Mouse (Mus musculus): ENCODE measurements at regions not wholly inside any gene's neighbourhood (a gene's known extent, or its start where the extent isn't known, plus 50 kb on each side); places are given as distances from the start of the nearest gene placed in this dataset.
A peak's percentile ranks its signal among the peaks of the same experiment; 100 is the strongest.

- no peak for ATAC-seq
- WGBS (ENCODE audit: insufficient replicate concordance), result 53% methylated on average over 1 of the region's 1 CpGs
These were observed 150.8 kb upstream of the Nr3c2 start for GRCm38 (mm10) chr8:76748471-76748870.

DNA sequence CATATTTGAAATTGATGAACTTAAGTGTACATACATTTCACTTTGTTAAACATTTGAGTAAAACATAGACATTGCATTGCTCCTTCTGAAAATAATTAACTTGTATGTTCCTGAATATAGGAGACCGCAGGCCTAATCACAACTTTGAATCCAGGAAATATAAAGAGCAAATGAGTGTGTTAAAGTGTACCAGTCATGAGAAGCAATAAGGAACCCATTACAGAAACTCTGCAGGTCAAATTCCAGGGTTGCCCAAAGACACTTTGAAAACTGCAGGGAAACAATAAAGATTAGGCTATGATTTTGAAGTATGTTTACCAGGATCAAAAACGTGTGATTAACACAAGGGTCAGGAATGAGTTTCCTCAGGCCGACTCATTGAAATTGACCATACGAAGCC, 149.0 kb upstream of the Nr3c2 start:
- no peaks in the 10 kb centered on the region for H3K27me3 ChIP-seq (ENCODE audit: insufficient read depth, low read length)
- no peak overlapping the region for H3K4me2 ChIP-seq (ENCODE audit: low read depth, low read length)
- ATAC-seq (no peak), DNase-seq (no peak)
- 62% methylated on average over 4 of the region's 4 CpGs for WGBS (ENCODE audit: insufficient replicate concordance)
- H3K9me3 ChIP-seq (ENCODE audit: low read length), result no peaks in the 10 kb centered on the region
- no peaks in the 10 kb centered on the region for H3K36me3 ChIP-seq (replicated peaks; ENCODE audit: insufficient read depth, low read length)
- H3K27ac ChIP-seq (ENCODE audit: low read depth), result no peak overlapping the region
- no peaks in the 10 kb centered on the region for H3K4me1 ChIP-seq (ENCODE audit: insufficient read depth)
- no peak overlapping the region for H3K4me3 ChIP-seq (ENCODE audit: low read depth, low read length)
- no peak overlapping the region for H3K9ac ChIP-seq (replicated peaks)
- no peak for TF ChIP-seq CTCF (IDR thresholded peaks at IDR 0.05; ENCODE audit: low read depth)

More at GRCm38 (mm10) chr8:76748471-76748870, 150.8 kb upstream of the Nr3c2 start:
- Histone ChIP-seq H3K9me3 (ENCODE audit: low read length) (no peaks in the 10 kb centered on the region), H3K4me2 (ENCODE audit: low read depth, low read length) (no peak overlapping the region), H3K27me3 (ENCODE audit: insufficient read depth, low read length) (no peaks in the 10 kb centered on the region), H3K36me3 (replicated peaks; ENCODE audit: insufficient read depth, low read length) (no peaks in the 10 kb centered on the region), H3K9ac (replicated peaks) (no peak overlapping the region), H3K27ac (ENCODE audit: low read depth) (no peak overlapping the region), H3K4me1 (ENCODE audit: insufficient read depth) (no peaks in the 10 kb centered on the region), H3K4me3 (ENCODE audit: low read depth, low read length) (no peak overlapping the region)
- TF ChIP-seq CTCF (IDR thresholded peaks at IDR 0.05; ENCODE audit: low read depth) (no peak), EP300 (IDR thresholded peaks at IDR 0.05; ENCODE audit: low read depth) (no peak)
- no peak for DNase-seq

DNA sequence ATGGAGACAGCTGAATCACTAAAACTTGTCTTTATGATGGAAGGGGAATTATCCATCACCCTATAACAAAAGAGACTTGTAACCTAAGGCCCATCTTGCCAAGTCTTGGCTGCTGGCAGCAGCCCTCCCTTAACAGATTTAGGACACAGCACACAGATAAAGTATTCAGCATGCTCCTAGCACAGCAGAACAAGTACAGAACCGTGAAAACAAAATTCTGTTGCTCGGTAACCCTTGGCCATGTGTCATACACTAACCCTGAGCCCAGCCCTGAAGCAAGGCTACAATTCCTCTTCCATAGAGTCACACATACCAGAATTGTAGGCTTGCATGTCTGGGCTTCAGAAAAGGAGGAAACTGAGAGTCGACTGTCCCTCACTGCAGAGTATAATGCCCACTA, 145.1 kb upstream of the Nr3c2 start:
- 69% methylated on average over 3 of the region's 3 CpGs for WGBS (ENCODE audit: insufficient replicate concordance)
- TF ChIP-seq EP300 (IDR thresholded peaks at IDR 0.05; ENCODE audit: low read depth), result no peak
- no peak for TF ChIP-seq CTCF (IDR thresholded peaks at IDR 0.05; ENCODE audit: low read depth)
- H3K9me3 ChIP-seq (ENCODE audit: low read length), result no peaks in the 10 kb centered on the region
- no peak for DNase-seq
- no peaks in the 10 kb centered on the region for H3K27me3 ChIP-seq (ENCODE audit: insufficient read depth, low read length)
- H3K4me2 ChIP-seq (ENCODE audit: low read depth, low read length), result no peak overlapping the region
- no peak overlapping the region for H3K27ac ChIP-seq (ENCODE audit: low read depth)
- H3K9ac ChIP-seq (replicated peaks), result no peak overlapping the region
- no peak overlapping the region for H3K4me3 ChIP-seq (ENCODE audit: low read depth, low read length)
- no peaks in the 10 kb centered on the region for H3K4me1 ChIP-seq (ENCODE audit: insufficient read depth)
- no peaks in the 10 kb centered on the region for H3K36me3 ChIP-seq (replicated peaks; ENCODE audit: insufficient read depth, low read length)
- ATAC-seq, result no peak

DNA sequence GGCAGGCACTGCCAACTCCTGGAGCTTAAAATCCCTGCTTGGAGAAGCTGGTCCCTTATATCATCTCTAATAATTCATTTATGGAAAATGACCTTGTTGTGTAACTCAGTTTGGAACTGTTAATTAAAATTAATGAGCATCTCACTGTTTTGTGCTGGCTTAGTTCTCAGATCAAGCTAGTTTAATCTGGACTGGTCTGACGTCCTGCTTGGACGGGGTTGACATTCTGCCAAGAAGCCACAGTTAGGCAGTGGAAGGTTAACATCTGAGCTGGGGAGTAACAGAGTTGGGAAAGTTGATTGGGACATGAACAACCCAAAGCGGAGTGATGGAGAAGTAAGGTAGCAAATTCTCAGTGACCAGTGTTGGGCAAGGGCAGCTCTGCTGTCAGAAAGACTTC, 135.0 kb upstream of the Nr3c2 start:
- H3K9me3 ChIP-seq (ENCODE audit: low read length), result no peaks in the 10 kb centered on the region
- no peak overlapping the region for H3K27ac ChIP-seq (ENCODE audit: low read depth)
- no peaks in the 10 kb centered on the region for H3K4me1 ChIP-seq (ENCODE audit: insufficient read depth)
- H3K27me3 ChIP-seq (ENCODE audit: insufficient read depth, low read length), result no peaks in the 10 kb centered on the region
- H3K9ac ChIP-seq (replicated peaks), result no peak overlapping the region
- no peak overlapping the region for H3K4me3 ChIP-seq (ENCODE audit: low read depth, low read length)
- 71% methylated on average over 3 of the region's 3 CpGs for WGBS (ENCODE audit: insufficient replicate concordance)
- H3K36me3 ChIP-seq (replicated peaks; ENCODE audit: insufficient read depth, low read length), result no peaks in the 10 kb centered on the region
- TF ChIP-seq CTCF (IDR thresholded peaks at IDR 0.05; ENCODE audit: low read depth), result no peak
- no peak for TF ChIP-seq EP300 (IDR thresholded peaks at IDR 0.05; ENCODE audit: low read depth)
- ATAC-seq (no peak), DNase-seq (no peak)
- H3K4me2 ChIP-seq (ENCODE audit: low read depth, low read length), result no peak overlapping the region

GRCm38 (mm10) chr8:76768302-76768701, 130.9 kb upstream of the Nr3c2 start:
- H3K36me3 ChIP-seq (replicated peaks; ENCODE audit: insufficient read depth, low read length), result no peaks in the 10 kb centered on the region
- no peak overlapping the region for H3K27ac ChIP-seq (ENCODE audit: low read depth)
- 75% methylated on average over 5 of the region's 5 CpGs for WGBS (ENCODE audit: insufficient replicate concordance)
- no peak overlapping the region for H3K9ac ChIP-seq (replicated peaks)
- no peaks in the 10 kb centered on the region for H3K4me1 ChIP-seq (ENCODE audit: insufficient read depth)
- DNase-seq (no peak), ATAC-seq (no peak)
- H3K4me2 ChIP-seq (ENCODE audit: low read depth, low read length), result no peak overlapping the region
- H3K27me3 ChIP-seq (ENCODE audit: insufficient read depth, low read length), result no peaks in the 10 kb centered on the region
- H3K4me3 ChIP-seq (ENCODE audit: low read depth, low read length), result no peak overlapping the region
- H3K9me3 ChIP-seq (ENCODE audit: low read length), result no peaks in the 10 kb centered on the region
- TF ChIP-seq CTCF (IDR thresholded peaks at IDR 0.05; ENCODE audit: low read depth) (no peak), EP300 (IDR thresholded peaks at IDR 0.05; ENCODE audit: low read depth) (no peak)

DNA sequence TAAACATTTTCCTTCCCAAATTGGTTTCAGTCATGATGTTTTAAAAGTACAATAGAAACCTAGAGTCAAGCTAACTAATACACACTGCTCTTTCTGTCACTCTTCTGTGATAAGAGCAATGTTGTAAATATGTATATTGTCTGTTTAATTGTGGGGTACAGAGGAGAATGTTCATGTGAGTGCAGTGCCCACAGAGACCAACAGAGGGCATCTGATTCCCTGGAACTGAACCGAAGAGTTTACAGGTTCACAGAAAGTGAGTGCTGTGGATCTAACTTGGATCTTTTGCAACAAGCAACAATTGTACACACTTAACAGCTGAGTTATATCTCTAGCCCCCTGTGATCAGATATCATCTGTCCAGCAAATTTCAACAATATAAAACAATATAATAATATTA, 111.5 kb upstream of the Nr3c2 start:
- H3K27ac ChIP-seq (ENCODE audit: low read depth), result no peak overlapping the region
- no peak for DNase-seq
- H3K4me3 ChIP-seq (ENCODE audit: low read depth, low read length), result no peak overlapping the region
- no peaks in the 10 kb centered on the region for H3K27me3 ChIP-seq (ENCODE audit: insufficient read depth, low read length)
- H3K9ac ChIP-seq (replicated peaks), result no peak overlapping the region
- H3K4me2 ChIP-seq (ENCODE audit: low read depth, low read length), result no peak overlapping the region
- H3K9me3 ChIP-seq (ENCODE audit: low read length), result no peaks in the 10 kb centered on the region
- WGBS (ENCODE audit: insufficient replicate concordance), result 70% methylated on average over 1 of the region's 1 CpGs
- no peak for TF ChIP-seq EP300 (IDR thresholded peaks at IDR 0.05; ENCODE audit: low read depth)
- peak; percentile 33; the same call in 1 of the 2 replicates for TF ChIP-seq CTCF (IDR thresholded peaks at IDR 0.05; ENCODE audit: low read depth)
- no peaks in the 10 kb centered on the region for H3K36me3 ChIP-seq (replicated peaks; ENCODE audit: insufficient read depth, low read length)
- no peaks in the 10 kb centered on the region for H3K4me1 ChIP-seq (ENCODE audit: insufficient read depth)
- no peak for ATAC-seq

DNA sequence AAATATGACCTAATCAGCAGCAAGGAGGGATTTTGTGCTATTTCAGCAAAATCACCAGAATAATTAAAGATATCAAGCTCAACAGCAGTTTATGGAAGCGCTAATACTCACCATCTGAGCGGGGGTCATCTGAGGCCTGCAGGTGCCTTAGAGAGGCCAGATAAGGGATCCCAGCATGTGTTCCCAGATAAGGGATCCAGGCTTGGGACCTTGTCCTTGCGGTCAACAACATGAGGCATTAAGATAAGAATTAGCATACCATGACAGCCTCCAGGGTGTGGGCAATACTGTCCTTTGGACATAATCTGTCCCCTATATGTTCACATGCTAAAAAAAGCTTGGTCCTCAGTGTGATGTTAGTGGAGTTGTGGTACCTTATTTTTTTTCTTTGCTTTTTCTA, 105.4 kb upstream of the Nr3c2 start:
- H3K36me3 ChIP-seq (replicated peaks; ENCODE audit: insufficient read depth, low read length), result no peaks in the 10 kb centered on the region
- ATAC-seq, result no peak
- no peak overlapping the region for H3K4me2 ChIP-seq (ENCODE audit: low read depth, low read length)
- H3K27ac ChIP-seq (ENCODE audit: low read depth), result no peak overlapping the region
- DNase-seq, result no peak
- no peak overlapping the region for H3K9ac ChIP-seq (replicated peaks)
- H3K9me3 ChIP-seq (ENCODE audit: low read length), result no peaks in the 10 kb centered on the region
- H3K4me3 ChIP-seq (ENCODE audit: low read depth, low read length), result no peak overlapping the region
- 79% methylated on average over 3 of the region's 3 CpGs for WGBS (ENCODE audit: insufficient replicate concordance)
- H3K4me1 ChIP-seq (ENCODE audit: insufficient read depth), result no peaks in the 10 kb centered on the region
- TF ChIP-seq CTCF (IDR thresholded peaks at IDR 0.05; ENCODE audit: low read depth) (no peak), EP300 (IDR thresholded peaks at IDR 0.05; ENCODE audit: low read depth) (no peak; the same call in 1 of the 2 replicates)
- H3K27me3 ChIP-seq (ENCODE audit: insufficient read depth, low read length), result no peaks in the 10 kb centered on the region

Data from liver, postnatal 0 days (tissue).